Mouse (Mus musculus) activated CD4-positive, CD25-positive, alpha-beta regulatory T cell, adult 4 months (primary cell): ENCODE results near the gene Oosp2. TPM values are rescaled to one million over a fixed set of nuclear protein-coding genes. Genes with fewer than 3 reads are reported as not detected.

Experiments used
- ATAC-seq: one replicate; pipeline ENCODE4 v1.8.0; 2017
- polyA plus RNA-seq, 2 experiments: library from polyadenylated mRNA; unstranded; fragments of 100-300 nt; shearing (Covaris generic); gene quantifications; one replicate each; pipeline ENCODE4 v1.2.1; 2017

Gene Oosp2
- polyA plus RNA-seq, 2 experiments from 2014 or later, result not detected

- ATAC-seq, result peak; percentile 89
Observed at GRCm38 (mm10) chr19:11602026-11602425, 58.3 kb downstream of the Oosp2 start.

GRCm38 (mm10) chr19:11601349-11601748 is 59.0 kb downstream of the Oosp2 start:
- peak; percentile 60 for ATAC-seq

Other genes starting within 250 kb of the Oosp2 start
- gene Ms4a4b, start 217.0 kb downstream of the Oosp2 start, polyA plus RNA-seq, result 1,000 to 10,000 TPM; 2,094 to 2,461 TPM
- 10 to 100 TPM; 12.5 to 13.3 TPM for gene Ms4a6c, start 191.2 kb downstream of the Oosp2 start, polyA plus RNA-seq
- 100 to 1,000 TPM; 497 to 564 TPM for gene Gm8369, start 174.6 kb downstream of the Oosp2 start, polyA plus RNA-seq
- 1,000 to 10,000 TPM; 1,243 to 1,295 TPM for gene Ms4a6b, start 144.0 kb downstream of the Oosp2 start, polyA plus RNA-seq
- gene Ms4a4d, start 123.8 kb downstream of the Oosp2 start, polyA plus RNA-seq, result 1 to 10 TPM; 4.1 to 4.9 TPM
- gene Ms4a6d, start 55.7 kb downstream of the Oosp2 start, polyA plus RNA-seq, result 10 to 100 TPM; 14.3 to 14.9 TPM
- gene Ms4a2, start 36.8 kb downstream of the Oosp2 start, polyA plus RNA-seq, result not detected
- not detected for gene Ms4a3, start 19.7 kb downstream of the Oosp2 start, polyA plus RNA-seq
- gene Oosp1, start 30.6 kb upstream of the Oosp2 start, polyA plus RNA-seq, result not detected
- gene Oosp3, start 36.5 kb upstream of the Oosp2 start, polyA plus RNA-seq, result not detected
- not detected for gene Gif, start 87.0 kb upstream of the Oosp2 start, polyA plus RNA-seq
- gene Mrpl16, start 109.8 kb upstream of the Oosp2 start, polyA plus RNA-seq, result 10 to 100 TPM; 51.5 to 52.4 TPM
- gene Stx3, start 158.8 kb upstream of the Oosp2 start, polyA plus RNA-seq, result 1 to 10 TPM; 1.8 to 2.9 TPM
- not detected for gene Olfr1417, start 178.7 kb upstream of the Oosp2 start, polyA plus RNA-seq
- gene Olfr1418, start 200.5 kb upstream of the Oosp2 start, polyA plus RNA-seq, result not detected
- gene Olfr1419, start 214.5 kb upstream of the Oosp2 start, polyA plus RNA-seq, result not detected
- gene Olfr1420, start 226.0 kb upstream of the Oosp2 start, polyA plus RNA-seq, result not detected